Mouse (Mus musculus): ENCODE data around the gene Orm1.

GRCm38 (mm10) chr4:63302641-63303040, 41.7 kb upstream of the Orm1 start:
- no peak for TF ChIP-seq POLR2A (IDR thresholded peaks at IDR 0.05; ENCODE audit: control insufficient read depth in 1 of 2, insufficient read depth in 1 of 2, low read depth in 1 of 2, low read length in 2 of 2, poor library complexity in 1 of 2)
- TF ChIP-seq JUND (IDR thresholded peaks at IDR 0.05; ENCODE audit: low read depth, low read length): no peak
- TF ChIP-seq USF1 (IDR thresholded peaks at IDR 0.05; ENCODE audit: low read depth, low read length): no peak
- TF ChIP-seq NELFE (IDR thresholded peaks at IDR 0.05; ENCODE audit: low read depth, low read length): no peak
- TF ChIP-seq CTCF (IDR thresholded peaks at IDR 0.05 in 2 of 3, conservative IDR thresholded peaks at IDR 0.05 in 1 of 3; ENCODE audit: control insufficient read depth in 1 of 3, insufficient read depth in 1 of 3, low read depth in 2 of 3, low read length in 3 of 3, poor library complexity in 1 of 3, severe bottlenecking in 1 of 3): no peak
- no peak for TF ChIP-seq EP300 (IDR thresholded peaks at IDR 0.05; ENCODE audit: low read depth in 1 of 2, low read length in 2 of 2)
- no peak for TF ChIP-seq BHLHE40 (IDR thresholded peaks at IDR 0.05; ENCODE audit: borderline replicate concordance, low read depth, low read length)
- no peak for TF ChIP-seq ZKSCAN1 (IDR thresholded peaks at IDR 0.05; ENCODE audit: low read depth, low read length)
- no peak for TF ChIP-seq HCFC1 (IDR thresholded peaks at IDR 0.05; ENCODE audit: low read depth, low read length)
